Mouse (Mus musculus) embryonic facial prominence, embryonic 12.5 days (tissue): ENCODE measurements around the gene Cdkn1c. TPM values are rescaled to one million over a fixed set of nuclear protein-coding genes. Genes with fewer than 3 reads are reported as not detected.

Source experiments
- ATAC-seq: fragments of 200-750 bp; cut with Nextera tagmentation; 2 replicates; pipeline ENCODE4 v1.8.0; 2017; ENCODE audit not compliant: insufficient number of reproducible peaks, insufficient read depth, low FRiP score, low TSS enrichment
- H3K27ac ChIP-seq: fragments of 300-500 bp; sonication (generic); 2 replicates; pipeline ENCODE4 v1.5.1; 2016; ENCODE audit warnings: mild to moderate bottlenecking
- H3K27me3 ChIP-seq: fragments of 300-500 bp; sonication (generic); 2 replicates; pipeline ENCODE4 v1.6.1; 2016; ENCODE audit warnings: mild to moderate bottlenecking, moderate library complexity
- H3K36me3 ChIP-seq: fragments of 300-500 bp; sonication (generic); 2 replicates; pipeline ENCODE4 v1.6.1; 2016; ENCODE audit warnings: mild to moderate bottlenecking
- H3K4me1 ChIP-seq: fragments of 300-500 bp; sonication (generic); 2 replicates; pipeline ENCODE4 v1.6.1; 2016
- H3K4me2 ChIP-seq: fragments of 300-500 bp; sonication (generic); replicated peaks from 2 replicates; pipeline ENCODE4 v1.6.1; 2016; ENCODE audit warnings: mild to moderate bottlenecking, moderate library complexity
- H3K4me3 ChIP-seq: fragments of 300-500 bp; sonication (generic); 2 replicates; pipeline ENCODE4 v1.5.1; 2016; ENCODE audit warnings: mild to moderate bottlenecking
- H3K9ac ChIP-seq: fragments of 300-500 bp; sonication (generic); 2 replicates; pipeline ENCODE4 v1.6.1; 2016; ENCODE audit warnings: mild to moderate bottlenecking, moderate library complexity
- H3K9me3 ChIP-seq: fragments of 300-500 bp; sonication (generic); 2 replicates; pipeline ENCODE4 v1.6.1; 2016; ENCODE audit warnings: mild to moderate bottlenecking, moderate library complexity
- WGBS: fragments of 180-500 bp; shearing (Covaris S2); methylation state at CpG from one replicate; pipeline ENCODE4 v1.1.7; 2016; 5-methylcytosine and 5-hydroxymethylcytosine counted together
- polyA plus RNA-seq: library from polyadenylated mRNA; unstranded; fragments of >200 nt; fragmentation: Nextera tagmentation; extraction: Ambion mirVana; gene quantifications from 2 replicates; pipeline ENCODE4 v1.2.1, GENCODE M21; 2016

Cdkn1c gene
- polyA plus RNA-seq, 1 experiment from 2014 or later: 1,667 TPM

GRCm38 (mm10) chr7:143428142-143428813 is 32.6 kb downstream of the Cdkn1c start:
- H3K4me2 ChIP-seq: no peak overlapping the region
- H3K4me1 ChIP-seq: 0 out of 2 replicates have a peak, but pooled peaks cover 3% of the 10 kb centered on the region
- no peak overlapping the region for H3K9ac ChIP-seq
- no peak overlapping the region for H3K4me3 ChIP-seq
- no peaks in the 10 kb centered on the region for H3K9me3 ChIP-seq
- no peaks in the 10 kb centered on the region for H3K27me3 ChIP-seq
- 64% methylated on average over 23 of the region's 23 CpGs for WGBS
- no peak overlapping the region for H3K27ac ChIP-seq
- H3K36me3 ChIP-seq: no peaks in the 10 kb centered on the region
- no peak for ATAC-seq

- H3K27me3 ChIP-seq: no peaks in the 10 kb centered on the region; the same call in 1 of the 2 replicates
These were observed 41.2 kb downstream of the Cdkn1c start for GRCm38 (mm10) chr7:143419585-143420160.

GRCm38 (mm10) chr7:143417875-143418274 is 43.0 kb downstream of the Cdkn1c start:
- Histone ChIP-seq H3K4me3 (no peak overlapping the region), H3K4me1 (peaks cover 24% of the 10 kb centered on the region), H3K4me2 (no peak overlapping the region), H3K27me3 (no peaks in the 10 kb centered on the region; the same call in 1 of the 2 replicates), H3K9me3 (no peaks in the 10 kb centered on the region), H3K27ac (no peak overlapping the region), H3K36me3 (no peaks in the 10 kb centered on the region), H3K9ac (no peak overlapping the region)
- WGBS: 65% methylated on average over 5 of the region's 5 CpGs
- ATAC-seq: no peak

More at GRCm38 (mm10) chr7:143419585-143420160, 41.2 kb downstream of the Cdkn1c start:
- Histone ChIP-seq H3K9me3 (no peaks in the 10 kb centered on the region), H3K4me2 (no peak overlapping the region), H3K4me3 (no peak overlapping the region), H3K9ac (no peak overlapping the region), H3K36me3 (no peaks in the 10 kb centered on the region), H3K4me1 (peaks cover 21% of the 10 kb centered on the region), H3K27ac (no peak overlapping the region)
- no peak for ATAC-seq
- WGBS: 74% methylated on average over 4 of the region's 4 CpGs

GRCm38 (mm10) chr7:143416406-143416805 is 44.4 kb downstream of the Cdkn1c start:
- Histone ChIP-seq H3K4me3 (no peak overlapping the region), H3K9me3 (no peaks in the 10 kb centered on the region), H3K36me3 (no peaks in the 10 kb centered on the region), H3K27me3 (no peaks in the 10 kb centered on the region; the same call in 1 of the 2 replicates), H3K9ac (no peak overlapping the region), H3K27ac (0 out of 2 replicates have a peak overlapping the region, but pooled peaks have one; percentile 12), H3K4me2 (no peak overlapping the region), H3K4me1 (peaks cover 24% of the 10 kb centered on the region)
- WGBS: 46% methylated on average over 12 of the region's 12 CpGs
- no peak for ATAC-seq

GRCm38 (mm10) chr7:143415070-143415469 is 45.8 kb downstream of the Cdkn1c start:
- Histone ChIP-seq H3K36me3 (no peaks in the 10 kb centered on the region), H3K4me2 (no peak overlapping the region), H3K9ac (no peak overlapping the region), H3K27me3 (no peaks in the 10 kb centered on the region; the same call in 1 of the 2 replicates), H3K4me3 (no peak overlapping the region), H3K27ac (peak overlapping the region; percentile 61), H3K9me3 (no peaks in the 10 kb centered on the region), H3K4me1 (peaks cover 24% of the 10 kb centered on the region)
- ATAC-seq: 0 out of 2 replicates have a peak, but pooled peaks have one; percentile 19
- WGBS: 12% methylated on average over 4 of the region's 4 CpGs

- WGBS: 71% methylated on average over 6 of the region's 6 CpGs
- Histone ChIP-seq H3K4me3 (no peak overlapping the region), H3K9me3 (no peaks in the 10 kb centered on the region), H3K36me3 (no peaks in the 10 kb centered on the region), H3K27ac (no peak overlapping the region), H3K9ac (no peak overlapping the region), H3K4me2 (no peak overlapping the region), H3K27me3 (no peaks in the 10 kb centered on the region), H3K4me1 (peaks cover 45% of the 10 kb centered on the region)
- ATAC-seq: no peak
These were observed 48.2 kb downstream of the Cdkn1c start for GRCm38 (mm10) chr7:143412606-143413005.

GRCm38 (mm10) chr7:143408615-143409021 is 52.2 kb downstream of the Cdkn1c start:
- no peaks in the 10 kb centered on the region for H3K9me3 ChIP-seq
- H3K4me3 ChIP-seq: no peak overlapping the region
- H3K27ac ChIP-seq: peak overlapping the region; percentile 72
- H3K4me1 ChIP-seq: peaks cover 23% of the 10 kb centered on the region
- H3K4me2 ChIP-seq: no peak overlapping the region
- no peaks in the 10 kb centered on the region for H3K27me3 ChIP-seq
- H3K9ac ChIP-seq: no peak overlapping the region
- WGBS: 32% methylated on average over 13 of the region's 13 CpGs
- ATAC-seq: peak; percentile 74; the same call in 1 of the 2 replicates
- no peaks in the 10 kb centered on the region for H3K36me3 ChIP-seq

Other genes with a start within 250 kb of the Cdkn1c start
- gene Slc22a18, start 12.7 kb upstream of the Cdkn1c start, polyA plus RNA-seq: 0.60 and 1.6 TPM in 2 replicates
- gene Phlda2, start 42.1 kb upstream of the Cdkn1c start, polyA plus RNA-seq: 7.3 and 9.1 TPM in 2 replicates
- gene Nap1l4, start 88.1 kb upstream of the Cdkn1c start, polyA plus RNA-seq: 310 and 322 TPM in 2 replicates
- 57.1 and 57.3 TPM in 2 replicates for gene Cars, start 139.0 kb upstream of the Cdkn1c start, polyA plus RNA-seq
- 0.35 and 0.45 TPM in 2 replicates for gene Tnfrsf26, start 167.7 kb upstream of the Cdkn1c start, polyA plus RNA-seq
- 11.5 and 13.6 TPM in 2 replicates for gene Tnfrsf22, start 188.6 kb upstream of the Cdkn1c start, polyA plus RNA-seq
- gene Tnfrsf23, start 224.8 kb upstream of the Cdkn1c start, polyA plus RNA-seq: 0.47 and 1.1 TPM in 2 replicates